Mouse (Mus musculus): ENCODE data around the gene Xpo5. TPM values are rescaled to one million over a fixed set of nuclear protein-coding genes. Genes with fewer than 3 reads are reported as not detected.

Gene Xpo5
- total RNA-seq, 2 experiments from 2014 or later: 20.8 to 21.7 TPM

DNA sequence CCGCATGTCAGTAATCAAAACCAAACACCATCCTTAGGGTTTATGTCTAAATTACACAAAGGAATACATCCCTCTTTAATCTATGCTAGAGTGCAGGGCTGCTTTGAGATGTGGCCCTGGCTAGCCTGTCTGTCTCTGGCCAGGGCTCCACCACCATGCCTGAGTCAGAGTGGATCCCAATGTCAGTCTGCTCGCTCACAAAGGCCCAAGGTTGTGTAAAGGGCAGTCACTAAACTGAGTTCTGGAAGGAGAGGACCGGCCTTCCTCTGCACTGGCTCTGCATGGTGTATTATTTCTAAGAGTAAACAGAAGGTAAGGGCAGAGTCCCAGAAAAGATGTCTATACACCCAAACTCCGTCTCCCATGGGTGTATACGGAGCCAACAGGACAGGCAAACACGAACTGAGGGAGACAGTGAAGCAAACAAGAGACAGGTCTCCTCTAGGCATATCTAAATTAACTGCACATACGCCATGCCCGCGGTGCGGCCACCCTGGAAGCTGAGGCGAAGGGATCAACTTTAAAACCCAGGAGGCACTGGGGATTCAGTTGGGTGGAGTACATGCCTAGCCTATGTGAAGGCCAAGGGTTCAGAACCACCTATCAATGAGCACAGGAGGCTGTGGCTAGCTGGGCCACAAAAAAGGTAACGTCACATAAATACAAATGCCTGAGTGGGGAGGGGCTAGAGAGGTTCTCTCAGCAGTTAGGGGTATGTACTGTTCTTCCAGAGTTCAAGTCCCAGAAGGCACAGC lies 75.6 kb downstream of the Xpo5 start:
- no peak for DNase-seq
- intact Hi-C loops (cut with DNase I): no loop called here

DNA sequence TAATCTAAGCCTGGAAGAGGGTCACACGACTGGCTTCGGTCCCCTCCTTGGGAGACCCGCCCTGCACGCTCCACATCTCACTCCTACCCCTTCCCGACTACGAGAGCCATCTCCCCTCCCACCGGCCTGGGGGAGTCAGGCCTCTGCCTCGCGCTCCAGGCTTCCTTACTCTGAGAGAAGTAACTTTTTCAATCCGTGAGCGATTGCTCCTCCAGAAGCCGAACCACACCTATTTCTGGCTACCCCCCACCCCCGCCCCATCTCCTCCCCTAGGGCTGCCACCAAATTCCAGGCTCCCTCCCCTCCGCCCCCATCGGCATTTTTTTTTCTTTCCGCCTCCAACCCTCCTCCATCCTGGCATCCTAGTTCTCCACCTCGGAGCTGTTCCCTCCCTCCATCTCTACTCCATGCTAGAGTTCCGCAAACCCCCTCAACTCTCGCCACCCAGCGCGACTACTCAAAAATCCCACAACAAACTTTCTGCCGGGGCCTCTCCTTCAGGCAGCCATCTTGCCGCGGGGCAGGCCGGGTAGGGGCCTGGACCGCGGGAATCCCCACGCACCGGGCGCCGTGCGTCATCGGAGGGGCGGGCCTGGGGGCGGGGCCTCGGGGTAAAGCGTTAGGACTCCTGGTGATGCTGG lies 80.0 kb downstream of the Xpo5 start, which contains the start of gene Tjap1:
TSS of gene Tjap1 (minus strand) at position 544 of the 641 bp plus-strand sequence.
- peak; percentile 84 for DNase-seq
- intact Hi-C loops (cut with DNase I): no loop called here

DNA sequence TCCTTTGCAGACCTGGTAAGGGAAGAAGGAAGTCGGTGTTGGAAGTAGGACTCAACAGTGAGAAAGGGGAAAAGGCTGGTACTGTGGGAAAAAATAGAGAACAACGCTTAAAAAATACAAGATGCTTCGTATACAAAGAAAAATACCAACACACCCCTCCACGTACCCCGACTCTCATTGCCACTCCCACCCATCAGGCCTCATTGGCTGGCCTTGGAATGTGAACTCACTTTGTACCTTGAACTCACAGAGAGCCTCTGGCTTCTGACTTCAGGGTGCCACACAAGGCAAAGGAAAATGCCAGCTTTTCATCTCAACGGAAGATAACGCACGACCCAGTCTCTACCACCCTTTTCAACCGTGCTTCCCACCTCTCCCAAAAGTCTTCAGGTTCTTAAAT lies 80.6 kb downstream of the Xpo5 start:
- no peak for DNase-seq
- intact Hi-C loops (cut with DNase I): no loop called here

DNA sequence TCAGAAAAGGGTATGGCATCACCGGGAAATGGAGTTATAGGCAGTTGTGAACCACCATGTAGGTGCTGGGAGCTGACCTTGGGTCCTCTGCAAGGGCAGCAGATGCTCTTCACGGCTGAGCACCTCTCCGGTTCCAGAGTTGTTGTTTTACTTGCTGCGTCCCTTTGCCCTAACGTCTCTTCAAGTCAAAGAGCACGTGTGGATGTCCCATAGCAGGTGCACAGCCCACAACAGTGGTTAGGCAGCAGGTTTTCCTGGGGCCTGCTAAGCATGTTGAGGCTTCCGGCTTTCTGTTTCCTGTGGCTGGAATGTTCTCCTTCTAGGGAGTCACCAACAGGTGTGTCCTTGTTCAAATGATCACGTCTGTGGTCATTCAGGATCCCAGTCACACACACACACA lies 81.3 kb downstream of the Xpo5 start:
- intact Hi-C loops (cut with DNase I): no loop called here
- no peak for DNase-seq

DNA sequence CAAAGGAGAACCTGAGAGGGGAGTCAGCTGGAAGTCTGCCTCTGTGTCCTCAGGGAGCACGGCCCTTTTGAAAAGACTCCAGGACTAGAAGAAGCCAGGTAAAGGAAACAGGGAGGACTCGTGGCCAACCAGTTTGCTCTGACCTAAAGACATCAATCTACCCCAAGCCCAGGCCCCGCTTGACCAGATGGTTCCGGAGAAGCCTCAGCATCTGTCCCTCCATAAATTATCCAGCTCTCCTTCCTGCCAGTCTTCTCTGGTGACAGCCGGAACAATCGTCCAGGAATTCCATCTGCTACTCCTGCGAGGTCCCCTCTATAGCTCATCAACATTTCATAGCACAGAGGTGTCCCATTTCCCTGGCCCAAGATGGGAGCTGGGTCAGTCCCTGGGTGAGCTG lies 82.1 kb downstream of the Xpo5 start:
- DNase-seq: no peak
- intact Hi-C loops (cut with DNase I): no loop called here

DNA sequence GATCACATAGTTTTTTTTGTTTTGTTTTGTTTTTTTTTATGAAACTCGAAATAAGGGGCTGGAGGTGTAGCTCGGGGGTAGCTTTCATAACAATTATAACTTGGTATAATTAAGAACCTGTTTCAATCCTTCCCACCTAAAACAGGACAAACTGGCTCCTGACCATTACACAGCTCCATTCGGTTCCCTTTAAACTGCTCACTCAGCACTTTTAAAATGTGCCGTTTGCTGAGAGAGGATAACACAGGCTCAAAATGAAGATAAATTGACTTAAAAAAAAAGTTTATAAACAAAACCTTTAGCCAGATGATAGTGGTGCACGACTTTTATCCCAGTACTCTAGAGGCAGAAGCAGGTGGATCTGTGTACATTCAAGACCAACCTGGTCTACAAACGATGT lies 82.8 kb downstream of the Xpo5 start:
- intact Hi-C loops (cut with DNase I): no loop called here
- DNase-seq: no peak

DNA sequence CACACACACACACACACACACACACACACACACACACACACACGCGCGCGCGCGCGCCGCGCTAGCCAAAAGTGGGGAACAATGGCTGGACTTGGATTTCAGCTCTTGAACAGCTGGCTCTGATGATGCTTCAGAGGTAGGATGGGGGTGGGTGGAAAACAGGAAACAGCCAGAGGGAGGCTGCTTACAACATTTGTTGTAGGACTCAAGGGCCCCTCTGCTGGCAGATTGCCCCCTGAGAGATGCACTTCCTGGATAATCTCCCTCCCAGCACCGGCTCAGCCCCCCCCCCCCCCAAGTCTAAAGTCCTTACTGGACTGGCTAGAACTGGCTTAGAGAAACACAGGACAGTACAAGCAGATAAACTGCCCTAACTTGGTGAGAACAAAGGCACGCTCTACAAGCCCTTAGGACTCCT lies 85.1 kb downstream of the Xpo5 start:
- intact Hi-C loops (cut with DNase I): no loop called here
- DNase-seq: peak; percentile 56 to 63

Small RNA genes within 50 kb of the gene (microRNA-seq; reads per million reads assigned to microRNA genes)
- gene Mir693 (ENCODE audit: borderline number of aligned reads in 2 of 2): 0 to 0.72 reads per million in 2 experiments

Other genes with a start within 250 kb of the Xpo5 start
- 100 to 1,000 TPM; 203 to 277 TPM for gene Vegfa, start 170.4 kb upstream of the Xpo5 start, total RNA-seq (2021)
- 100 to 1,000 TPM; 131 to 140 TPM for gene Mrps18a, start 91.8 kb upstream of the Xpo5 start, total RNA-seq (2021)
- 1 to 10 TPM in 1 of 2 experiments, under 1 TPM in 1; 0.94 to 1.4 TPM for gene Rsph9, start 58.6 kb upstream of the Xpo5 start, total RNA-seq (2021)
- gene Mad2l1bp, start 49.2 kb upstream of the Xpo5 start, total RNA-seq (2021): 10 to 100 TPM; 21.0 to 21.8 TPM
- 10 to 100 TPM; 65.1 to 72.2 TPM for gene Gtpbp2, start 41.8 kb upstream of the Xpo5 start, total RNA-seq (2021)
- gene Polh, start 137 bp upstream of the Xpo5 start, total RNA-seq (2021): 10 to 100 TPM in 1 of 2 experiments, 1 to 10 TPM in 1; 8.5 to 10.3 TPM
- gene Polr1c, start 45.3 kb downstream of the Xpo5 start, total RNA-seq (2021): 10 to 100 TPM; 22.2 to 25.1 TPM
- gene Yipf3, start 45.3 kb downstream of the Xpo5 start, total RNA-seq (2021): 10 to 100 TPM; 83.3 to 86.2 TPM
- gene Lrrc73, start 50.7 kb downstream of the Xpo5 start, total RNA-seq (2021): under 1 TPM; 0.22 to 0.30 TPM
- 10 to 100 TPM; 33.8 to 43.6 TPM for gene Tjap1, start 80.2 kb downstream of the Xpo5 start, total RNA-seq (2021)
- gene Dlk2, start 94.6 kb downstream of the Xpo5 start, total RNA-seq (2021): under 1 TPM; 0.39 to 0.60 TPM
- 1 to 10 TPM; 3.8 to 4.9 TPM for gene Abcc10, start 125.6 kb downstream of the Xpo5 start, total RNA-seq (2021)
- 10 to 100 TPM; 17.6 to 19.1 TPM for gene Zfp318, start 180.9 kb downstream of the Xpo5 start, total RNA-seq (2021)
- 1 to 10 TPM in 1 of 2 experiments, not detected in 1; 1.2 TPM for gene Crip3, start 226.1 kb downstream of the Xpo5 start, total RNA-seq (2021)
- not detected for gene Slc22a7, start 235.7 kb downstream of the Xpo5 start, total RNA-seq (2021)